Mouse (Mus musculus) heart, adult 11 months (tissue): ENCODE measurements at regions not wholly inside any gene's neighbourhood (a gene's known extent, or its start where the extent isn't known, plus 50 kb on each side); places are given as distances from the start of the nearest gene placed in this dataset.
"Not testable (repeated sequence)": the region's sequence is repeated elsewhere in the genome, so short reads cannot be mapped to it uniquely, and the experiment has no call there.

Experiments
- DNase-seq: peaks from one replicate; pipeline ENCODE4 v3.0.0; 2022

DNA sequence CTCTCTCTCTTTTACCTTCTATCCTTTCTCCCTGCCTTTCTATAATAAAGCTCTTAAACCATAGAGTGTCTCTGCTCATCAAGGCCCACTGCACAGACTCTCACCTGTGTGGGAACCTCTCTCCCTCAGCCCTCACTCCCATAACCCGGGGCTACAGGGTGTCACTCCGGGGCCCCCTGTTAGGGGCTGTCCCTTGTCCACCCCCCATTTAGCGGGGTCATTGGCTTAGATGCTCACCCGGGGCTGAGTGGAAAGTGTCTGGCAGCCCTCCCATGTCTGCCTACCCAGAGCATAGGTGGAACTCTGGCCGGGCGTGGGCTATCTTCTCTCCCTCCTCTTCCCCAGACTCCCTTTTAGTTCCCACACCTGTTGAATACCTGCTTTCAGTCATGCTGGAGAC lies 116.4 kb downstream of the Zfp993 start:
- not testable (repeated sequence) for DNase-seq

DNA sequence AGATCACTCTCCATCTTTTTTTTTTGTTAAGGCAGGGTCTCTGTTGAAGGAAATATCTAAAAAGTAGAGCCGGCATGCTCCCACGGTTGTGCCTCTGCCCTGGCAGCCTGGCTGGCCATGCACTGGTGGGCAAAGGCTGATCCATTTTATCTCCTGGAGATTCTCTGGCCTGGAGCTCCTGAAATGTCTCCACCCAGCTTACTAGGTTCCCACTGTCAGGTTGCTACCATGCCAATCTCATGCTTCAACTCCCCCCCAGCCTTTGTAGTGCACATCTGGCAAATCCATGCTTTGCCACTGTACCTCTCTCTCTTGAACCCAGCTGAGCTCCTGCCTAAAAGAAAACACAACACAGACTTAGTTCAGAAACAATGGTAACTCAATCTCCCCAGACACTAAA lies 129.0 kb downstream of the Zfp993 start:
- peak; percentile 81 for DNase-seq

DNA sequence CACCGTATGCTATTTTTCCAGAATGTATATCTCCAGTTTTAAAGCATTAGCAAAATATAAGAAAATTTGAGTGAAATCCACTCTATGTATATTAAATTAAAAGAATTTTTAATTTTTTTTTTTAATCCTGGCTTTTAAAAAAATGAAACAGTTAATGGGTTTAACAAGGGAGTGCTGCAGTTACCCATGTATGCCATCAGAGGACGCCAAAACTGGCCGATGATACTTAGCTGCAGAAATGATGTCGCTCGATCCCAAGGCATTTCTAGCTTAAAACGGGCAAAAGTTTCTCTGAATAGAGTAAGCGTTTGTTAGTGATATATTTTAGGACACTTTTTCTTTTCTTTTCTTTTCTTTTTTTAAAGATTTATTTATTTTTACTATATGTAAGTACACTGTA lies 129.9 kb downstream of the Zfp993 start:
- DNase-seq, result not testable (repeated sequence)

DNA sequence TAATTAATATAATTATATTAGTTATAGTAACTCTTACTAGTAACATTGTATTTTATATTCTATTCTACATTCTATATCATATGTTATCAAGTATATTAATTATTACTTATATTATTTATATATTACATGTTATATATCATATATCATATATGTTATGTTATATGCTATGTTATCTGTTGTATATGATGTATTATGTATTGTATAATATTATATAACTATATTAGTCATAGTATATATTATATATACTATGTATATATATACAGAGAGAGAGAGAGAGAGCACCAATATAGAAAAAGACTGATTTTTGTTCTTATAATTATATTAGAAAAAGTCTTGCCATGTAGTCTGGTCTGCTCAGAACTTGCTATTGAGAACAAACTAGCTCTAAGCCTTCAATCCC lies 133.0 kb downstream of the Zfp993 start:
- DNase-seq, result not testable (repeated sequence)
